Mouse (Mus musculus) right cerebral cortex, adult 2 months (tissue): ENCODE measurements at regions not wholly inside any gene's neighbourhood (a gene's known extent, or its start where the extent isn't known, plus 50 kb on each side); places are given as distances from the start of the nearest gene placed in this dataset.

Experiments used
- DNase-seq, 2 experiments: peaks; one replicate each; pipeline ENCODE4 v3.0.0; 2021 to 2022; ENCODE audit warnings: low spot score in 2 of 2

GRCm38 (mm10) chr5:54178966-54179547, 180.8 kb downstream of the Stim2 start:
- DNase-seq = no peak

DNA sequence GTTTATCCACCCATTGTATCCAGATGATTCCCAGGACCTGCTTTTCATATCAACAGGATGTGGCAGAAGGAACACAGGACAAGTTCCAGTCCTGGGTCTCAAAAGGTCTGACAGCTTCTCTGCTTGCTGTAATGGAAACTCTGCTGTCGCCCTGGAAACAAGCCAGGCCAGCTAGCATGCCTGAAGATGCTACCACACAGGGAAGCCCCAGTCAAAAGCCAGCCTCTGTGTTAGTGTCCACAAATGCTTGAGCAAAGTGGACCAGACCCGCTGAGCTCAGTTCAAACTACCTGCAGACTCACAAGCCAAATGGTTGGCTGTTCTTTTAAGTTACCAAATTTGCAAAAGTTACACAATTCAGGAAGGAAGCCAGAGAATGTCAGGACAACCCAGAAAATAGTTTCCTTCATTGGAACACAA, 181.9 kb downstream of the Stim2 start:
- no peak for DNase-seq

- no peak for DNase-seq
Observed at GRCm38 (mm10) chr5:54180640-54181326, 182.5 kb downstream of the Stim2 start.

DNA sequence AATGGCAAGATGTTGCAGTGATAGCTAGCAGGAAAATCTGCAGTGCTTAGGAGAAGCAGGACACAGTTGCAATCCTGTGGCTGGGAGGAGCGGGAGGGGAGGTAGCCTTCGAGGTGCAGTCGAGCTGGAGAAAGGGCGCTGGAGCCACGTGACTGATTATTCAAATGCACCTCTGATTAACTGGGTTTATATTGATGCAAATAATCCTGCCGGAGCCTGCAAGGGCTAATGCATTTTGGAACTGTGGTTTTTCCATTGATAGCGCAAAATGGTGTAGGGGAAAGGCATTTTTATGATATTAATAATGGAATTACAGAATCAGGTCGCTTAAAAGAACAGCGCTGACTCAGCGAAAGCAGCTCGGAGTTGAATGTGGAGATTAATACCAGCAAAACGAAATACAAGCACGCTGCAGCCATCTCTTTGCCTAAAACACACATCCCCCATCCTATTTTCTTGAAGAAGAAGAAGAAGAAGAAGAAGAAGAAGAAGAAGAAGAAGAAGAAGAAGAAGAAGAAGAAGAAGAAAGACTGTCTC, 183.1 kb downstream of the Stim2 start:
- DNase-seq = no peak

- no peak for DNase-seq
Observed at GRCm38 (mm10) chr5:54182754-54183153, 184.5 kb downstream of the Stim2 start.

DNA sequence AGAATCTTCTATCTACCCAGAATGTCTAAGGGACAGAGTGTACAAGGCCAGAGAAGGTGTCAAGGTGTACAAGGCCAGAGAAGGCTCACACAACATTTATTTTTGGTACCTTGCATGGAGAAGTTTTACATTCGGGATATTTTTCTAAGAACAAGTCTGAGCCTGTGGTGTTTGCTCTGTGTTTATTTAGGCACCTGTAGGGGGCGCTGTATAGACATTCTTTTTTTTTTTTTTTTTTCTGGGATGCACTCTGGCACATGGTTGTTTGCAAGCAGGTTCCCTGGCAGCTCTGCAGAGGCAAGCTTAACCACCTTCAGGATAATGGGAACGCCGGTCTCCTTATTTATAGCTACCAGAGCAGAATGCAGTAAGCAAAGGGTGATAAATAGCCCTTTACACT, 187.4 kb downstream of the Stim2 start:
- no peak for DNase-seq

GRCm38 (mm10) chr5:54186076-54186676, 187.9 kb downstream of the Stim2 start:
- no peak for DNase-seq

DNA sequence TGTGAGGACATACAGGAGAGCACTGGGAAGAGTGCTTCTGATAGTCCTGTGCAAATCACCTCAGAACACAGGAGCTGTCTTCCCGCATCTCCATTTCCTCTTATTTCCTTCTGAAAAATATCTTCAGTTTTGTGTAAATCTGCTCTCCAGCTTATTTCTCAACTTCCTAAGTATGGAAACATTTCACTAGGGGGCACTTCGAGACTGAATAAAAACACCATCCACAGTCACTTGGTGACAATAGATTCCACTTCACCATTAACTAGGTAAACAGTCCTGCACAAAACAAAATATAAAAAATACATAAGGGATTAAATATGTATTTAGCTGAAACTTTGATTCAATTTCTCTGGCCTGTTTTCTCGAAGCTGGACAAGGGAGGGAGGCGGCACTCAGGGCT, 193.4 kb downstream of the Stim2 start:
- DNase-seq = peak; percentile 34 to 52

- DNase-seq = no peak
Observed at GRCm38 (mm10) chr5:54194846-54195245, 196.5 kb downstream of the Stim2 start.

DNA sequence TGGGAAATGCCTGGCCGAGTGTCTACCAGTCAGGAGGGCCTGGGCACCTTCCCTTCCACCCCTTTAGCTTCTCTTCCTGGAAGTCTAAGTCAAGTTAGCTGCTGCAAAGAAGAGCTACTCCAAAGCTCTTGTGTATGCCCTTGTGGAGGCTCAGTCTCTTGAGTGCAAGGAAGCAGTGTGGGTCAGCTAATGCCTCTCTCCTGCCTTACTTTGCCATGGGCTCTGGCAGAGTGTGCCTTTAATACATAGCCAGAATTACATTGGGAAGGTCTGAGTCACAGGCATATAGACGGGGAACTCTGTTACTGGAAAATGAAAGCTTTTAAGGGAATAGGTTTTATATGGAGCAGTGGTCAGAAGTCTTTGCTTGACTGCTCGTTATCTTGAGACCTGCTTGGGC, 201.7 kb downstream of the Stim2 start:
- no peak for DNase-seq

DNA sequence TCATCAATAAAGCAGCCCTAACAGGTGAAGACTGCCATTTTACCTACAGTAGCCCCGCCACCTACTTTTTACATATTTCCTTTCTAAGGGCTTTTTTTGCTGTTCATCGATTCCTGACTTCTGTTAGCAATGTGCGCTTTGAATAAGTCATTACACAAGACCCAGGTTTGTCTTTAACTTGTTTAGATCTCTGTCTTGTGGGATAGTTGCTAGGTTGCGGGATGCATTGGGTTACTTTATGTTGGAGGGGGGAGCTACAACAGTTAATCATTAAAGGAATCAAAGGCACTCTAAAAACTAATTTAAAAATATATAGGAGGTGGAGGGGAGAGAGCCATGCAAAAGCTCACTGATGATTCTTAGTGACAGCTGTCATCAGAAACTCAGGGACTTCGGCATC, 202.3 kb downstream of the Stim2 start:
- DNase-seq = no peak

DNA sequence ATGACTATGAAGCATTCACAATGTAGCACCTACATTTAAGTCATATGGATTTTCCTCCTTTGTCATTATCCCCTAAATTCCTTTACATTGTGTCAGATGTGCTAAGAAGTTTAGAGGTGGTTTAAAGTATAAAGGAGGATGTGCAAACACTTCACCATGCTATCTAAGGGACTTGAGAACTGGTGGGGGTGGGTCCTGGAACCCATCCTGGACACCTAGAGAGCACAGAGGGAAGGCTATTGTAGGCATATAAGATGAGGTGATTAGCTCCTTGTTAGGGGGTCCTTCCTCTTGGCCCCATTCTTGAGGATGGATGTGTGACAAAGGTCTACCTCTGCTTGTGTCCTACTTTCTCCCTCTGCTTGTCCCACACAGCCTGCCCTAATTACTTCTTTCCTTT, 213.2 kb downstream of the Stim2 start:
- no peak for DNase-seq

GRCm38 (mm10) chr5:54212038-54212589, 213.8 kb downstream of the Stim2 start:
- DNase-seq = no peak

DNA sequence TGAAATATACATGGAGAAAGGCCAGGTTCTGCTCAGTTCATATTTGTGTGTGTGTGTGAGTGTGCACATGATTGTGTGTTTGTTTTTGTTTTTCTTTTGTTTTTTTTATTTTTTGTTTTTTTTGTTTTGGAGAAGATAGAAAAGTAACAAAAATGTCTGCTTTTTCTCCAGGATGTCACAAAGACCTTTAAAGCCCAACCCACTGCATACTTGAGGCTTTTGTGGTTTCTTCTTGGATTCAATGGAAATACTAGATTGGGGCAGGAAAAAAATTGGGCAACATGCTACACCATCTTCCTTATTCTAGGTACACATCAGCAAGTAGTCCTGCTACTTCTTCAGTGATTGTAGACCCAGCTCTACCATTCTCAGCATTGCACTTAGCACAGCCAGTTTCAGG, 226.7 kb downstream of the Stim2 start:
- no peak for DNase-seq

DNA sequence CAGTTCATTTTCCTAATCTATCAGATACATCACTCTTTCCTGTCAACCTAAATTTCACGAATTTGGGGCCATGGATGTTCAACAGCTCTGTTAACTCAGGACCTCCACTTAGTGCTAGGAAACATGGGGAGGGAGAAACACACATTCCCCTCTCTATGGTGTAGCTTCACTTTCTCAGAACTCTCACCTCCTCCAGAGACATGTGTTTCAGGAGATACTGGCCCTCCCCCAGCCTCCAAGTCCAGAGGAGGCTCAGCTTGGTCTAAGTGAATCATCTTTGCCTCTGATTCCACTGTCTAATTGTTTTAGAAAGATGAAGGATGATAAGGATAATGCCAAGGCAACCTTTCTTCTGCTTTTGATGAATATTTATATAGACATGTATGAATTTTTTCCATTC, 236.3 kb downstream of the Stim2 start:
- DNase-seq = peak in 1 of 2 experiments; percentile 46

DNA sequence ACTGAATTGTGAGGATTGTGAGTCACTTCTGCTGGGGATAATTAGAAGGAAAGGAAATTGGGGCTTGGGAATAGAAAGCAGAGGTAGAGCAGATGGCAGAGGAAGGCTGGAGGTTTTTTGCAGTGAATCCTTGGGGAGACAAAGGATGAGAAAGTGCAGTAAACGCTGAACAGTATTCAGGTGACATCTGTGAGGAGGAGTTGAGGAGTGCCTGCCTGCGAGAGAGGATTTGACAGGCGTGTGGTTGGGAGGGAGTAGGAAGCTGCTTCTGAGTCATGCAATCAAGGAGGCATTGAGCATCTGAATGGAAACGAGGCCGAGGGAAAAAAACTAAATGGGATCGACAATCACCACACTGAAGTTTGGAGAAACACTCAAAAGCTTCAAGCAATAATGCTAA, 236.9 kb downstream of the Stim2 start:
- DNase-seq = peak; percentile 69 to 76

GRCm38 (mm10) chr5:54237226-54237625, 238.9 kb downstream of the Stim2 start:
- no peak for DNase-seq

GRCm38 (mm10) chr5:54238646-54239167, 240.4 kb downstream of the Stim2 start:
- no peak for DNase-seq

GRCm38 (mm10) chr5:54239586-54239985, 241.3 kb downstream of the Stim2 start:
- peak; percentile 51 to 74 for DNase-seq

- peak; percentile 48 to 52 for DNase-seq
Observed at GRCm38 (mm10) chr5:54241169-54241917, 243.0 kb downstream of the Stim2 start.

DNA sequence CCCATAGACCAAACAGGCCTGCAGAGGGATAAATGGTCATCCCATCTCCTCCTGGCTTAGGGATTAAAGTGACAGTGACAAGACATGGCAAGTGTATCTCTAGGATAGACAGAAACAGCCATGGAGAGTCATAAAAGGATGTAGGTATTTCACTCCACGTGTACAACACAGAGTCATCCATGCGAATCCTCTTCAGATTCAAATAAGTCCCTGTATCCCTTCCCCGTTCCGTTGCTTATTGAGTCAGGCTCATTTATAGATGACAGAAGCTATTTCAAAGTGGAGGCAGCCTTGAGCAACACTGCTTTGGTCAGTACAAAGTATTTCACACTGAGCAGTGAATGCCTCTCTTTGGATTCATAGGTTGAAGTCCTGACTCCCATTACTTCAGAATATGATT, 243.8 kb downstream of the Stim2 start:
- DNase-seq = no peak

GRCm38 (mm10) chr5:54252038-54252437, 253.7 kb downstream of the Stim2 start:
- no peak for DNase-seq
